Mouse (Mus musculus) liver, embryonic 12.5 days (tissue): ENCODE data around the gene Ensa. TPM values are rescaled to one million over a fixed set of nuclear protein-coding genes. Genes with fewer than 3 reads are reported as not detected.
A peak's percentile ranks its signal among the peaks of the same experiment; 100 is the strongest.
"Not testable (repeated sequence)": the region's sequence is repeated elsewhere in the genome, so short reads cannot be mapped to it uniquely, and the experiment has no call there.

Experiments used
- ATAC-seq: fragments of 200-750 bp; cut with Nextera tagmentation; 2 replicates; pipeline ENCODE4 v1.8.0; 2017; ENCODE audit warnings: moderate number of reproducible peaks, mild to moderate bottlenecking, moderate library complexity
- H3K27ac ChIP-seq: fragments of 300-500 bp; sonication (generic); 2 replicates; pipeline ENCODE4 v1.5.1; 2016; ENCODE audit warnings: mild to moderate bottlenecking
- H3K27me3 ChIP-seq: fragments of 300-500 bp; sonication (generic); replicated peaks from 2 replicates; pipeline ENCODE4 v1.6.1; 2016; ENCODE audit warnings: mild to moderate bottlenecking, moderate library complexity
- H3K36me3 ChIP-seq: fragments of 300-500 bp; sonication (generic); 2 replicates; pipeline ENCODE4 v1.6.1; 2016; ENCODE audit warnings: mild to moderate bottlenecking, moderate library complexity
- H3K4me1 ChIP-seq: fragments of 300-500 bp; sonication (generic); 2 replicates; pipeline ENCODE4 v1.6.1; 2016
- H3K4me2 ChIP-seq: fragments of 300-500 bp; sonication (generic); 2 replicates; pipeline ENCODE4 v1.6.1; 2016; ENCODE audit warnings: mild to moderate bottlenecking, moderate library complexity
- H3K4me3 ChIP-seq: fragments of 300-500 bp; sonication (generic); 2 replicates; pipeline ENCODE4 v1.5.1; 2016; ENCODE audit warnings: mild to moderate bottlenecking, moderate library complexity
- H3K9ac ChIP-seq: fragments of 300-500 bp; sonication (generic); 2 replicates; pipeline ENCODE4 v1.6.1; 2016; ENCODE audit warnings: mild to moderate bottlenecking, moderate library complexity
- H3K9me3 ChIP-seq: fragments of 300-500 bp; sonication (generic); replicated peaks from 2 replicates; pipeline ENCODE4 v1.6.1; 2016; ENCODE audit warnings: mild to moderate bottlenecking, moderate library complexity
- WGBS: fragments of 180-500 bp; shearing (Covaris S2); methylation state at CpG from one replicate; pipeline ENCODE4 v1.1.7; 2016; ENCODE audit not compliant: insufficient replicate concordance; 5-methylcytosine and 5-hydroxymethylcytosine counted together
- polyA plus RNA-seq: library from polyadenylated mRNA; unstranded; fragments of >200 nt; fragmentation: Nextera tagmentation; extraction: Ambion mirVana; gene quantifications from 2 replicates; pipeline ENCODE4 v1.2.1, GENCODE M21; 2016

The Ensa gene
- polyA plus RNA-seq = 42.9 and 45.0 TPM in 2 replicates

GRCm38 (mm10) chr3:95624628-95625503 lies at the start of gene Ensa:
Ensa (plus strand) TSS chr3:95624993.
- peaks cover 39% of the 10 kb centered on the region for H3K4me1 ChIP-seq
- ATAC-seq = peak; percentile 97

GRCm38 (mm10) chr3:95587754-95588603 lies 36.8 kb upstream of the Ensa start:
- peak overlapping the region; percentile 87 for H3K4me3 ChIP-seq
- peak overlapping the region; percentile 90 for H3K27ac ChIP-seq
- peaks cover 26% of the 10 kb centered on the region for H3K36me3 ChIP-seq
- no peaks in the 10 kb centered on the region for H3K27me3 ChIP-seq
- ATAC-seq = peak; percentile 40
- H3K9me3 ChIP-seq = no peaks in the 10 kb centered on the region
- 46% methylated on average over 8 of the region's 8 CpGs for WGBS
- peak overlapping the region; percentile 50 for H3K9ac ChIP-seq
- H3K4me2 ChIP-seq = peak overlapping the region; percentile 70
- H3K4me1 ChIP-seq = peaks cover 23% of the 10 kb centered on the region

More at GRCm38 (mm10) chr3:95624628-95625503, at the start of gene Ensa:
- Histone ChIP-seq H3K27ac (peak within 1 kb of the TSS; percentile 87), H3K9me3 (no peaks in the 10 kb centered on the region), H3K4me3 (peak within 1 kb of the TSS; percentile 70), H3K36me3 (peaks cover 47% of the 10 kb centered on the region), H3K9ac (peak within 1 kb of the TSS; percentile 73), H3K4me2 (peak within 1 kb of the TSS; percentile 75), H3K27me3 (no peaks in the 10 kb centered on the region)
- 2% methylated on average over 44 of the region's 44 CpGs for WGBS

- Histone ChIP-seq H3K9me3 (no peaks in the 10 kb centered on the region), H3K9ac (peak within 1 kb of the TSS; percentile 82), H3K27me3 (no peaks in the 10 kb centered on the region), H3K4me3 (peak within 1 kb of the TSS; percentile 87), H3K36me3 (peaks cover 33% of the 10 kb centered on the region), H3K4me1 (peaks cover 23% of the 10 kb centered on the region), H3K4me2 (peak within 1 kb of the TSS; percentile 70), H3K27ac (peak within 1 kb of the TSS; percentile 92)
- under 1% methylated on average over 12 of the region's 12 CpGs for WGBS
- peak; percentile 100 for ATAC-seq
These were observed 36.1 kb upstream of the Ensa start, which contains the start of gene Golph3l for GRCm38 (mm10) chr3:95588604-95589086. Golph3l (plus strand) TSS chr3:95588934.

- Histone ChIP-seq H3K27me3 (no peaks in the 10 kb centered on the region), H3K4me3 (no peak overlapping the region), H3K4me1 (no peaks in the 10 kb centered on the region), H3K4me2 (no peak overlapping the region), H3K9me3 (no peaks in the 10 kb centered on the region), H3K36me3 (peaks cover 69% of the 10 kb centered on the region), H3K9ac (no peak overlapping the region), H3K27ac (no peak overlapping the region)
- no peak for ATAC-seq
These were observed 26.1 kb upstream of the Ensa start for GRCm38 (mm10) chr3:95598734-95599133.

GRCm38 (mm10) chr3:95601287-95601686 lies 23.5 kb upstream of the Ensa start:
- Histone ChIP-seq H3K4me2 (no peak overlapping the region), H3K27me3 (no peaks in the 10 kb centered on the region), H3K9ac (no peak overlapping the region), H3K4me3 (no peak overlapping the region), H3K36me3 (peaks cover 69% of the 10 kb centered on the region), H3K27ac (0 out of 2 replicates have a peak overlapping the region, but pooled peaks have one; percentile 14), H3K4me1 (no peaks in the 10 kb centered on the region), H3K9me3 (no peaks in the 10 kb centered on the region)
- WGBS = 89% methylated on average over 3 of the region's 3 CpGs
- ATAC-seq = no peak

GRCm38 (mm10) chr3:95606096-95606495 lies 18.7 kb upstream of the Ensa start:
- WGBS = 91% methylated on average over 3 of the region's 3 CpGs
- Histone ChIP-seq H3K27ac (no peak overlapping the region), H3K4me1 (no peaks in the 10 kb centered on the region), H3K4me3 (no peak overlapping the region), H3K9me3 (no peaks in the 10 kb centered on the region), H3K36me3 (peaks cover 77% of the 10 kb centered on the region), H3K9ac (no peak overlapping the region), H3K27me3 (no peaks in the 10 kb centered on the region), H3K4me2 (no peak overlapping the region)
- no peak for ATAC-seq

- H3K36me3 ChIP-seq = peaks cover 80% of the 10 kb centered on the region
- no peak overlapping the region for H3K4me3 ChIP-seq
- H3K27ac ChIP-seq = no peak overlapping the region
- H3K9me3 ChIP-seq = no peaks in the 10 kb centered on the region
- H3K4me1 ChIP-seq = no peaks in the 10 kb centered on the region
- no peaks in the 10 kb centered on the region for H3K27me3 ChIP-seq
- ATAC-seq = no peak
- H3K9ac ChIP-seq = no peak overlapping the region
- no peak overlapping the region for H3K4me2 ChIP-seq
- 39% methylated on average over 3 of the region's 3 CpGs for WGBS
These were observed 15.6 kb upstream of the Ensa start for GRCm38 (mm10) chr3:95609195-95609594.

GRCm38 (mm10) chr3:95613996-95614395 lies 10.8 kb upstream of the Ensa start:
- no peak overlapping the region for H3K4me2 ChIP-seq
- no peak overlapping the region for H3K4me3 ChIP-seq
- no peak for ATAC-seq
- H3K27me3 ChIP-seq = no peaks in the 10 kb centered on the region
- H3K4me1 ChIP-seq = no peaks in the 10 kb centered on the region
- H3K36me3 ChIP-seq = peaks cover 79% of the 10 kb centered on the region
- H3K27ac ChIP-seq = no peak overlapping the region
- H3K9me3 ChIP-seq = no peaks in the 10 kb centered on the region
- WGBS = 76% methylated on average over 1 of the region's 1 CpGs
- no peak overlapping the region for H3K9ac ChIP-seq

- peaks cover 64% of the 10 kb centered on the region for H3K36me3 ChIP-seq
These were observed 6.3 kb upstream of the Ensa start for GRCm38 (mm10) chr3:95618511-95618910.

GRCm38 (mm10) chr3:95621241-95621640 lies 3.6 kb upstream of the Ensa start:
- peaks cover 19% of the 10 kb centered on the region for H3K4me1 ChIP-seq
- no peak overlapping the region for H3K27ac ChIP-seq
- H3K4me2 ChIP-seq = no peak overlapping the region
- H3K9ac ChIP-seq = no peak overlapping the region
- H3K36me3 ChIP-seq = peaks cover 46% of the 10 kb centered on the region
- H3K4me3 ChIP-seq = no peak overlapping the region
- no peaks in the 10 kb centered on the region for H3K9me3 ChIP-seq
- no peak for ATAC-seq
- H3K27me3 ChIP-seq = no peaks in the 10 kb centered on the region
- WGBS = 76% methylated on average over 1 of the region's 1 CpGs

More at GRCm38 (mm10) chr3:95618511-95618910, 6.3 kb upstream of the Ensa start:
- H3K9me3 ChIP-seq = no peaks in the 10 kb centered on the region
- ATAC-seq = no peak
- no peak overlapping the region for H3K4me2 ChIP-seq
- peaks cover 3% of the 10 kb centered on the region for H3K4me1 ChIP-seq
- H3K27ac ChIP-seq = no peak overlapping the region
- H3K4me3 ChIP-seq = no peak overlapping the region
- no peaks in the 10 kb centered on the region for H3K27me3 ChIP-seq
- no peak overlapping the region for H3K9ac ChIP-seq
- WGBS = 74% methylated on average over 1 of the region's 1 CpGs

- 89% methylated on average over 20 of the region's 20 CpGs for WGBS
- not testable (repeated sequence) for H3K9ac ChIP-seq, H3K4me3 ChIP-seq, ATAC-seq, H3K27me3 ChIP-seq, H3K27ac ChIP-seq, H3K9me3 ChIP-seq, H3K4me2 ChIP-seq
- Histone ChIP-seq H3K4me1 (peaks cover 26% of the 10 kb centered on the region), H3K36me3 (peaks cover 46% of the 10 kb centered on the region)
These were observed 2.4 kb upstream of the Ensa start for GRCm38 (mm10) chr3:95622421-95622820.
